Mouse (Mus musculus): Measurements from ENCODE around the gene Lysmd4. TPM values are rescaled to one million over a fixed set of nuclear protein-coding genes. Genes with fewer than 3 reads are reported as not detected.

Lysmd4 gene
- polyA plus RNA-seq, 1 experiment from 2014 or later: 37.8 TPM

GRCm38 (mm10) chr7:67291356-67291755 lies 69.0 kb downstream of the Lysmd4 start:
- no peaks in the 10 kb centered on the region for H3K4me1 ChIP-seq (ENCODE audit: control insufficient read depth, insufficient read depth, low read length)
- H3K4me3 ChIP-seq (ENCODE audit: low read depth, low read length): no peak overlapping the region
- no peak overlapping the region for H3K4me2 ChIP-seq (ENCODE audit: low read length)
- no peaks in the 10 kb centered on the region for H3K36me3 ChIP-seq (ENCODE audit: control insufficient read depth, insufficient read depth, low read length)
- no peaks in the 10 kb centered on the region for H3K27me3 ChIP-seq (ENCODE audit: control insufficient read depth, insufficient read depth, low read depth, low read length)
- H3K27ac ChIP-seq (ENCODE audit: low read length): no peak overlapping the region
- 88% methylated on average over 1 of the region's 1 CpGs for WGBS
- no peaks in the 10 kb centered on the region for H3K9me3 ChIP-seq (replicated peaks; ENCODE audit: control insufficient read depth, low read length, poor library complexity, severe bottlenecking)
- H3K9ac ChIP-seq (ENCODE audit: low read depth, low read length): no peak overlapping the region
- ATAC-seq: no peak

GRCm38 (mm10) chr7:67296419-67296818 lies 74.1 kb downstream of the Lysmd4 start:
- Histone ChIP-seq H3K4me2 (ENCODE audit: low read length) (no peak overlapping the region), H3K9ac (ENCODE audit: low read depth, low read length) (no peak overlapping the region), H3K27me3 (ENCODE audit: control insufficient read depth, insufficient read depth, low read depth, low read length) (no peaks in the 10 kb centered on the region), H3K27ac (ENCODE audit: low read length) (no peak overlapping the region), H3K36me3 (ENCODE audit: control insufficient read depth, insufficient read depth, low read length) (no peaks in the 10 kb centered on the region), H3K9me3 (replicated peaks; ENCODE audit: control insufficient read depth, low read length, poor library complexity, severe bottlenecking) (no peaks in the 10 kb centered on the region), H3K4me1 (ENCODE audit: control insufficient read depth, insufficient read depth, low read length) (no peaks in the 10 kb centered on the region), H3K4me3 (ENCODE audit: low read depth, low read length) (no peak overlapping the region)
- no peak for ATAC-seq
- 100% methylated on average over 1 of the region's 1 CpGs for WGBS

DNA sequence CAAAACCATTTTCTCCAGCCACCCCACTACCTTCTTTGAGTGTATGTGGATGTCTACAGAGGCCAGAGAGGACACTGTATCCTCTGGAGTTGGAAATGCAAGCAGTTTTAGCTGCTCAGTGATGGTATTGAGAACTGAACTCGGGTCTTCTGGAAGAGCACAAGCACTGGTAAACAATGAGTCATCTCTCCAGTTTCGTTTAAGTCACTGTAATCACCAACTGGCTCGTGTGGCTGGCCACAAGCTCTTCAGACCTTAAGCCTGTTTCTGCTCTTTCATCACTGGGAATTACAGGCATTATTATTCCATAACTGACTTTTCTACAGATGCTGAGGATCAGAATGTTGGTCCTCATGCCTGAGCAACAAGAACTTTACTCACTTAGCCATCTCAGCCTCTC lies 82.6 kb downstream of the Lysmd4 start:
- no peaks in the 10 kb centered on the region for H3K9me3 ChIP-seq (replicated peaks; ENCODE audit: control insufficient read depth, low read length, poor library complexity, severe bottlenecking)
- 90% methylated on average over 3 of the region's 3 CpGs for WGBS
- no peaks in the 10 kb centered on the region for H3K4me1 ChIP-seq (ENCODE audit: control insufficient read depth, insufficient read depth, low read length)
- no peak overlapping the region for H3K9ac ChIP-seq (ENCODE audit: low read depth, low read length)
- H3K27ac ChIP-seq (ENCODE audit: low read length): no peak overlapping the region
- no peak overlapping the region for H3K4me2 ChIP-seq (ENCODE audit: low read length)
- ATAC-seq: no peak
- no peaks in the 10 kb centered on the region for H3K27me3 ChIP-seq (ENCODE audit: control insufficient read depth, insufficient read depth, low read depth, low read length)
- no peak overlapping the region for H3K4me3 ChIP-seq (ENCODE audit: low read depth, low read length)
- no peaks in the 10 kb centered on the region for H3K36me3 ChIP-seq (ENCODE audit: control insufficient read depth, insufficient read depth, low read length)

DNA sequence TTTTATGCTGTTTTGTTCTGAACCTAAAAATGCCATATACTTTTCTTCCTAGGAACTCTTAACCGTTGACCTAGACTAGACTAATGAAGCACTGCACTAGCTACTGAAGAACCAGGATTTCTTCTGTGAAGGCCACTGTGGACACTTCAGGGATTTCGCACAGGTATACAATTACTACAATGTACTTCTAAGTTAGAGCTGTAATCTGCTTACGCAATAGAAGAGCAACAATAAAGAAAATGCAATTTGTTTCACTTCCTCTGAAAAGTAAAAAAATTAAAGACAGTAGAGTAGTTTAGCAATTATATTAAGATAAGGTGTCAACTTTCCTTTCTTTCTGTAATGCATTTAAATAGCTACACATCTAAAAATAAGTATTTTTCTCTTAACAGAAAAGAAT lies 84.7 kb downstream of the Lysmd4 start:
- Histone ChIP-seq H3K4me3 (ENCODE audit: low read depth, low read length) (no peak overlapping the region), H3K4me1 (ENCODE audit: control insufficient read depth, insufficient read depth, low read length) (no peaks in the 10 kb centered on the region), H3K27me3 (ENCODE audit: control insufficient read depth, insufficient read depth, low read depth, low read length) (no peaks in the 10 kb centered on the region), H3K36me3 (ENCODE audit: control insufficient read depth, insufficient read depth, low read length) (no peaks in the 10 kb centered on the region), H3K9me3 (replicated peaks; ENCODE audit: control insufficient read depth, low read length, poor library complexity, severe bottlenecking) (no peaks in the 10 kb centered on the region), H3K27ac (ENCODE audit: low read length) (no peak overlapping the region), H3K4me2 (ENCODE audit: low read length) (no peak overlapping the region), H3K9ac (ENCODE audit: low read depth, low read length) (no peak overlapping the region)
- ATAC-seq: no peak
- WGBS: 96% methylated on average over 3 of the region's 3 CpGs

- Histone ChIP-seq H3K36me3 (ENCODE audit: control insufficient read depth, insufficient read depth, low read length) (no peaks in the 10 kb centered on the region), H3K9me3 (replicated peaks; ENCODE audit: control insufficient read depth, low read length, poor library complexity, severe bottlenecking) (no peaks in the 10 kb centered on the region), H3K4me1 (ENCODE audit: control insufficient read depth, insufficient read depth, low read length) (no peaks in the 10 kb centered on the region), H3K27ac (ENCODE audit: low read length) (no peak overlapping the region), H3K4me3 (ENCODE audit: low read depth, low read length) (no peak overlapping the region), H3K4me2 (ENCODE audit: low read length) (no peak overlapping the region), H3K27me3 (ENCODE audit: control insufficient read depth, insufficient read depth, low read depth, low read length) (no peaks in the 10 kb centered on the region), H3K9ac (ENCODE audit: low read depth, low read length) (no peak overlapping the region)
- WGBS: 94% methylated on average over 2 of the region's 2 CpGs
- ATAC-seq: no peak
Measured at GRCm38 (mm10) chr7:67308102-67308501, 85.8 kb downstream of the Lysmd4 start.

DNA sequence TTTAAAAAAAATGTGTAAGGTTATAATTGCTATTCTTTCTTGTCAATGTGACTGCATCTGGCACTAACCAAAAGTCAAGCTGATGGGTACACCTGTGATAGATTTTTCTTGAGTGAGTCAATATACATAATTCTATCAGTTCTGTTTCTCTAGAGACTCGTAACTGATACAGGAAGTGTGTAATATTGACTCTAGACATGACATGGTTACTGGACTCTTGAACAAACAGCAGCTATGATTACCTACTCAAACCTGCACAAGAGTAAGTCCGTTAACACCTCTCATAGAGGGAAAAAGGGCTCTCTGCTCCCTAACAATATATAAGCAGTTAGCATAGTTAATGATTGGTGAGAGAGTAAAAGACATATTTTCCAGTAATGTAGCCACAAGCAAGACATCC lies 87.8 kb downstream of the Lysmd4 start:
- ATAC-seq: no peak
- Histone ChIP-seq H3K27ac (ENCODE audit: low read length) (no peak overlapping the region), H3K4me3 (ENCODE audit: low read depth, low read length) (no peak overlapping the region), H3K9ac (ENCODE audit: low read depth, low read length) (no peak overlapping the region), H3K4me1 (ENCODE audit: control insufficient read depth, insufficient read depth, low read length) (no peaks in the 10 kb centered on the region), H3K36me3 (ENCODE audit: control insufficient read depth, insufficient read depth, low read length) (no peaks in the 10 kb centered on the region), H3K9me3 (replicated peaks; ENCODE audit: control insufficient read depth, low read length, poor library complexity, severe bottlenecking) (no peaks in the 10 kb centered on the region), H3K4me2 (ENCODE audit: low read length) (no peak overlapping the region), H3K27me3 (ENCODE audit: control insufficient read depth, insufficient read depth, low read depth, low read length) (no peaks in the 10 kb centered on the region)
- 95% methylated on average over 2 of the region's 2 CpGs for WGBS

DNA sequence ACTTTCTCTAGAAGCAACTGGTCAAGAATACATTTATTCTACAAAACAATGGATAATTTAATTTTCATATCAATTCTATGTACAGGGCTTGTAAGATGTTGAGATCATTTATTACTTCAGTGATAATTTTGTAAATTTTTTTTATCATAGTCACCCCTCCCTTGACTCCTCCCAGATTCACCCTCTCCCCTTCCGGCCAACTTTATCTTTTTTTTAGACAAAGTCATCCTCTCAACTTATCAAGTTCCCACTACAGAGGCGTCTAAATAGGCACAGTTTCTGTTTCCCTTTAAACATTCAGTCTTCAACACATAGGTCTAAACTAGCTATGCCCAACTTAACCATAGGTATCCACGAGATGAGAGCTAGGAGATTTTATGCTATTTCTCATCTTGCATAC lies 90.9 kb downstream of the Lysmd4 start:
- H3K4me2 ChIP-seq (ENCODE audit: low read length): no peak overlapping the region
- no peak overlapping the region for H3K27ac ChIP-seq (ENCODE audit: low read length)
- 96% methylated on average over 3 of the region's 3 CpGs for WGBS
- no peak overlapping the region for H3K9ac ChIP-seq (ENCODE audit: low read depth, low read length)
- no peaks in the 10 kb centered on the region for H3K4me1 ChIP-seq (ENCODE audit: control insufficient read depth, insufficient read depth, low read length)
- H3K27me3 ChIP-seq (ENCODE audit: control insufficient read depth, insufficient read depth, low read depth, low read length): no peaks in the 10 kb centered on the region
- H3K4me3 ChIP-seq (ENCODE audit: low read depth, low read length): no peak overlapping the region
- ATAC-seq: no peak
- no peaks in the 10 kb centered on the region for H3K36me3 ChIP-seq (ENCODE audit: control insufficient read depth, insufficient read depth, low read length)
- H3K9me3 ChIP-seq (replicated peaks; ENCODE audit: control insufficient read depth, low read length, poor library complexity, severe bottlenecking): no peaks in the 10 kb centered on the region

GRCm38 (mm10) chr7:67318697-67319096 lies 96.4 kb downstream of the Lysmd4 start:
- Histone ChIP-seq H3K36me3 (ENCODE audit: control insufficient read depth, insufficient read depth, low read length) (no peaks in the 10 kb centered on the region), H3K9ac (ENCODE audit: low read depth, low read length) (no peak overlapping the region), H3K9me3 (replicated peaks; ENCODE audit: control insufficient read depth, low read length, poor library complexity, severe bottlenecking) (no peaks in the 10 kb centered on the region), H3K27me3 (ENCODE audit: control insufficient read depth, insufficient read depth, low read depth, low read length) (no peaks in the 10 kb centered on the region), H3K4me3 (ENCODE audit: low read depth, low read length) (no peak overlapping the region), H3K4me1 (ENCODE audit: control insufficient read depth, insufficient read depth, low read length) (no peaks in the 10 kb centered on the region), H3K27ac (ENCODE audit: low read length) (no peak overlapping the region), H3K4me2 (ENCODE audit: low read length) (no peak overlapping the region)
- ATAC-seq: no peak

DNA sequence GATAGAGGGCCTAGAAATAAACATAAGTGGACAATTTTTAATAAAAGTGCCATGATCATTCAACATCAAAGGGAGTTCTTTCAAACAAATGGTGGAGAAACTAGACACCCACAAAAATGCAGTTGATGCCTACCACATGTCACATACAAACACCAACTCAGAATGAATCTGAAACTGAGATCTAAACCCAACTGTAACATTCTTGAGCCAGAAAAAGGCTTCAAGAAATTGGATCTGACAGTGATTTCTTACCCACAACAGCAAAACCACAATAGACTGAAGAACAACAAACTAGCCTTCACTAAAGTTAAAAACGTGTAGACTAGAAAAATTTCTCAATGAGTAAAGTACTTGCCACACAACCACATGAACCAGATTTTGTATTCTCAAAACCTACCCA lies 98.0 kb downstream of the Lysmd4 start:
- Histone ChIP-seq H3K27me3 (ENCODE audit: control insufficient read depth, insufficient read depth, low read depth, low read length) (no peaks in the 10 kb centered on the region), H3K4me1 (ENCODE audit: control insufficient read depth, insufficient read depth, low read length) (no peaks in the 10 kb centered on the region), H3K4me3 (ENCODE audit: low read depth, low read length) (no peak overlapping the region), H3K4me2 (ENCODE audit: low read length) (no peak overlapping the region), H3K9me3 (replicated peaks; ENCODE audit: control insufficient read depth, low read length, poor library complexity, severe bottlenecking) (no peaks in the 10 kb centered on the region), H3K9ac (ENCODE audit: low read depth, low read length) (no peak overlapping the region), H3K27ac (ENCODE audit: low read length) (no peak overlapping the region), H3K36me3 (ENCODE audit: control insufficient read depth, insufficient read depth, low read length) (no peaks in the 10 kb centered on the region)
- ATAC-seq: no peak
- 79% methylated on average over 1 of the region's 1 CpGs for WGBS

All from midbrain, embryonic 16.5 days (tissue).